Mouse (Mus musculus): Measurements from ENCODE around the gene Ptger3. TPM values are rescaled to one million over a fixed set of nuclear protein-coding genes. Genes with fewer than 3 reads are reported as not detected.
A peak's percentile ranks its signal among the peaks of the same experiment; 100 is the strongest.

Gene Ptger3
- total RNA-seq, 2 experiments from 2014 or later, result 6.7 to 6.9 TPM

GRCm38 (mm10) chr3:157579376-157579775 lies 12.7 kb downstream of the Ptger3 start:
- intact Hi-C loops (cut with DNase I), result no loop called here
- no peak for DNase-seq (ENCODE audit: low spot score in 2 of 2)

- no peak for DNase-seq (ENCODE audit: low spot score in 2 of 2)
- intact Hi-C loops (cut with DNase I), result no loop called here
These were observed 13.6 kb downstream of the Ptger3 start for GRCm38 (mm10) chr3:157580299-157580698.

- intact Hi-C loops (cut with DNase I), result no loop called here
- no peak for DNase-seq (ENCODE audit: low spot score in 2 of 2)
These were observed 15.1 kb downstream of the Ptger3 start for GRCm38 (mm10) chr3:157581755-157582154.

DNA sequence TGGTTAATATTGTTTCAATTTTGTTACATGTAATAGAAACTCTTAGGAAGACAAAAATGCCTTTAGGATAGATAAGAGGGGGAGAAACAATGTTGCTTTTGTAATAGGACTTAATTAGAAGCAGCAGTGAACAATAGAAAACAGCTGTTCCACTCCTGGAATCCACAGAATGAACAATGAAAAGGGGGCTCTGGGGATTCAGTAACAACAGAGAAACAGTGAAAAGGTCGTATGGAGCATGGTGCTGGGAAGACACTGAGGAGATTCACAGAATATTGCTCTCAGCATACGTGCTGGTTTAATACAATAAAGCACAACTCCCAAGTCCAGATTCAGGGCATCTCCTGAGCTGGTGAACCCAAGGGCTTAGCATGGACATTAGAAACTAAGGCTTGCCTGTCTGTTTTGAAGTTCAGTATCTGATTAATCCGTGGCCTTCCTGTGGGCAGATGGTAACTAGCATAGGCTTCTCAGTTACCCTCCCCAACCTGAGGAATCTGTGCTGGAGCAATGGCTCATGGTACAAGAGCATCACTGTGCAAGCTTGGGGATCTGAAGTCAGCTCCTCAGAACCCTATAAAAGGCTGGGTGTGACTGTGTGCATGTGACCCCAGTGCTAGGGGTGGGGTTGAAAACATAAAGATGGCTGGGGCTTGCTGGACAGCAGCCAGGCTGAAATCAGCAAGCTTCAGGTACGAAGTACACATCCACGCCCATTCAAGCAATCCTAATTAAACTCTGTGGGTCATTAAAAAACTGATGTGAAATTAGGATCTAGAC lies 16.1 kb downstream of the Ptger3 start:
- DNase-seq (ENCODE audit: low spot score in 2 of 2), result no peak
- intact Hi-C loops (cut with DNase I), result no loop called here

GRCm38 (mm10) chr3:157597837-157598379 lies 31.2 kb downstream of the Ptger3 start:
- intact Hi-C loops (cut with DNase I), result no loop called here
- peak in 1 of 2 experiments; percentile 10 for DNase-seq (ENCODE audit: low spot score in 2 of 2)

- intact Hi-C loops (cut with DNase I), result no loop called here
- peak in 1 of 2 experiments; percentile 18 for DNase-seq (ENCODE audit: low spot score in 2 of 2)
These were observed 38.2 kb downstream of the Ptger3 start for GRCm38 (mm10) chr3:157604684-157605410.

- intact Hi-C loops (cut with DNase I), result no loop called here
- DNase-seq (ENCODE audit: low spot score in 2 of 2), result no peak
These were observed 38.7 kb downstream of the Ptger3 start for GRCm38 (mm10) chr3:157605411-157605740.

DNA sequence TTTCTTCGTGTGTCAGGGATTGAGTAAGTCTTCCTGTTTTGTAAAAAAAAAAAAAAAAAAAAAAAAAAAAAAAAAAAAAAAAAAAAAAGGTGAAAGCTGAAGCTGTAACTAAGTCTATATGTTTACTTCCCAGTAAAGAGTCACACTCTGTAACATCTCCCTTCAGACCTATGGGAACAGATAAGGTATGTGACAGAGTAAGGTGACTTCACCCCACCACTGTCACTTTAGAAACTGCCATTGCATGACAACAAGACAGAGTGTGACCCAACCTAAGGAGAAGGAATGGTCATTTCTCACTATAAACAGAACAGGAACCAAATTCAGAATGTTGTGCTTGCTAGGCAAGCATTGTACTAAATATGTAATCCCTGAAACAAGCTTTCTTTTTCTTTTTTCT lies 46.9 kb downstream of the Ptger3 start:
- intact Hi-C loops (cut with DNase I), result no loop called here
- no peak for DNase-seq (ENCODE audit: low spot score in 2 of 2)

- intact Hi-C loops (cut with DNase I), result no loop called here
- DNase-seq (ENCODE audit: low spot score in 2 of 2), result peak; percentile 10 to 30
These were observed 50.3 kb downstream of the Ptger3 start for GRCm38 (mm10) chr3:157616949-157617348.

- no peak for DNase-seq (ENCODE audit: low spot score in 2 of 2)
- intact Hi-C loops (cut with DNase I), result no loop called here
These were observed 60.7 kb downstream of the Ptger3 start for GRCm38 (mm10) chr3:157627407-157627806.

DNA sequence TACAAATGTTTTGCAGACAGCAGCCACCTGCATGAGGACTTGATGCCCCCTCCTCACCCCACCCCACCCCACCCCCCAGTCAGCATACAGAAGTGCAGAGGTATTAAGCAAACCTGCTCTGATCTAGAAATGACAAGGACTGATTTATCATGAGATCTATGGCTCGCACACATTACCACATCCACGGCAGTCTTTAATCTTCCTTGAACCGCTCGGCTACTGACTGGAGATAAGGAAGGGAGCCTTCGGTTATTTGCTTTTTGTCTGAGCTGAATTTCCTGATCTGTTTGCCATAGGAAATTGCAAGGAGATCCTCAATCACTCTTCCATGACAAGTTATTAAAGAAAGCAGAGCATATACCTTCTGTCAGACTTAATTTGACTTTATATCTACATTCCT lies 64.0 kb downstream of the Ptger3 start:
- intact Hi-C loops (cut with DNase I), result no loop called here
- no peak for DNase-seq (ENCODE audit: low spot score in 2 of 2)

DNA sequence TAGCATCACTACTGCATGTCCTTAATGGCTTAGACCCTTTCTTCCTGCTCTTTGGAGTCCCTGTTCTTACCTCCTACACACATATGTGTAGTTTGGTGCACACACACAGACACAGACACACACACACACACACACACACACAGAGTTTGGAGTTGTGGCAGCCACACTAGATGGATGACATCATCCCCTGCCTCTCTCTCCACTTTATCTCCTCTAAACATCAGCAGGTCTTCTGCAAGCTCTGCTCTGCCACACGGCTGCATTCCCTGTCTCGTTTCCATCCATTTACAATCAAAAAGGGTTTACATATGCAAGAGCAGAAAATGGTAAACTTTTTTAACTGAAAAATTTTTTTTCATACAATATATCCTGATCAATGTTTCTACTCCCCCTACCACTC lies 64.7 kb downstream of the Ptger3 start:
- intact Hi-C loops (cut with DNase I), result no loop called here
- no peak for DNase-seq (ENCODE audit: low spot score in 2 of 2)

GRCm38 (mm10) chr3:157634431-157634830 lies 67.7 kb downstream of the Ptger3 start:
- DNase-seq (ENCODE audit: low spot score in 2 of 2), result no peak
- intact Hi-C loops (cut with DNase I), result no loop called here

- intact Hi-C loops (cut with DNase I), result no loop called here
These were observed 69.0 kb downstream of the Ptger3 start for GRCm38 (mm10) chr3:157635713-157636112.

DNA sequence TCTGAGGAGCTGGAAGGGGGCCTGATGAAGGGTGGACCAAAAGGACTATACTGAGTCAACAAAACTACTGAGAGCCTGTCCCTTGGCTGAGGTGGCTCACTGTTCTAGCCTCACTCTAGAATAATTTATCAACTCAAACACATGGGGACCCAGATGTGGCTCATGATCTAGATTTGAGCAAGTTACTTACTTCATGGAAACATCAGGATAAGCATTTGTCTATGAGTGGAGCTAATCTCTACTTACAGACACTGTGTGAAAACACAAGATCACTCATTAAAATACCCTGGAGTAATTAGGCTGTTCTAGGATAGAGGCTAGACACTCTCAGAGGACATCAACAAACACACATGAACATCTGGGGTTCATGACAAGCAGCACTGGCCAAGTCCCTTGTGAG lies 70.2 kb downstream of the Ptger3 start:
- intact Hi-C loops (cut with DNase I), result no loop called here
- DNase-seq (ENCODE audit: low spot score in 2 of 2), result no peak

More at GRCm38 (mm10) chr3:157635713-157636112, 69.0 kb downstream of the Ptger3 start:
- DNase-seq (ENCODE audit: low spot score in 2 of 2), result no peak

DNA sequence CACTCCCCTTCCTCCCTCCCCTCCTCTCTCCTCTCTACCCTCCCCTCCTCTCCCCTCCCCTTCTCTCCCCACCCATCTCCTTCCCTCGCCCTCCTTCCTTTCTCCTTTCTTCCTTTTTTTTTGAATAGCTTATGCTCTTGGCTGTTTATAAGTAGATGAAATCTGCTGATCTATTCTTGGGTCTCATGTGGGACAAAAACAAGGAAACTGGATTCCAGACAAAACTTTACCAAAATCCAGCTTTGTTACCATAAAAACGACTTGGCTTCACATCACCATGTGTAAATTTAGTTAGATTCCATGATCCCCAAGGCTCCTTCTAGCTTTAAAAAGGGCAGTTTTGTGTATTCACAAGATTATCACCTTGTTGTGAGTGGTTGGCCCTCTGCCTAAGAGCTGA lies 70.6 kb downstream of the Ptger3 start:
- intact Hi-C loops (cut with DNase I), result no loop called here
- no peak for DNase-seq (ENCODE audit: low spot score in 2 of 2)

DNA sequence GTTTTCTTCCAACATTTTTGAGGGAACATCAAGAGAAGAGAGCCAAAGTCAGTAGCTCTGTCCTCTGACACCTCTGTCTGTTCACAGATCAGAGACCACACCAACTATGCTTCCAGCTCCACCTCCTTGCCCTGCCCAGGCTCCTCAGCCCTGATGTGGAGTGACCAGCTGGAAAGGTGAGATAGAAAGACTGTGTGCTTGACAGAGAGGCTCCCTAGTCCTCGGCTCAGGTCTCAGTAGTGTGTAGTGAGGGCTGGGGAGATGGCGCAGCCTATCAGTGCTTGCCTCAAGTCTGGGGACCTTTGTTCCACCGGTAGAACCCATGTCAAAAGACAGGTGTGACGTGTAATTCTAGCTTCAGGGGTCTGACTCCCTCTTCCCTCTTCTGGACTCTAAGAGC lies 74.9 kb downstream of the Ptger3 start:
- DNase-seq (ENCODE audit: low spot score in 2 of 2), result no peak
- intact Hi-C loops (cut with DNase I), result no loop called here

GRCm38 (mm10) chr3:157661622-157662021 lies 94.9 kb downstream of the Ptger3 start:
- intact Hi-C loops (cut with DNase I), result no loop called here
- no peak for DNase-seq (ENCODE audit: low spot score in 2 of 2)

DNA sequence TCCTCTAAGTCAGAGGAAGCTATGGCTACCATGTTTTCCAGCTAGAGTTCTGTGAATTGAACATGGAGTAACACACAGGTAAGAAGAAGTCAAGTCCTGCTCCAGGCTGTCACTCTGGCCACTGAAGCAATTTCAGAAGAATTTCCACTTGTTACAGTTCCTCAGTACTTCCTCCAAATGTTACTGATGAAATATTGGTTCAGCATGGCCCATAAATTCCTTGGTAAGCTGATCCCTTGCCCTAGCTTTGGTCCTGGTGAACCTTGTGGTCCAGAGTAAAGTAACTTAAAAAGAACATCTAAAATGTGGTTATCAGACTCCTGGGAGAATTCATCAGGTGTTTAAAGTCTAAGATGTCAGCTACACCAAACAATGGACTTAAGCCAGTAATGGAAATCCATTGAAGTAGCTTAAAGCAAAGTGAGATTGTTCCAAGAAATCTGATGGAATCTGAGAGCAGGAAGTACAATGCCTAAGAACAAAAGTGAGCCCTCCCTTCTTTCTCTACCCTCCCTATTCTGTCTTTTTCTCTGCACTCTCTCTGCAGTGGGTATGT lies 97.9 kb downstream of the Ptger3 start:
- intact Hi-C loops (cut with DNase I), result no loop called here
- no peak for DNase-seq (ENCODE audit: low spot score in 2 of 2)

DNA sequence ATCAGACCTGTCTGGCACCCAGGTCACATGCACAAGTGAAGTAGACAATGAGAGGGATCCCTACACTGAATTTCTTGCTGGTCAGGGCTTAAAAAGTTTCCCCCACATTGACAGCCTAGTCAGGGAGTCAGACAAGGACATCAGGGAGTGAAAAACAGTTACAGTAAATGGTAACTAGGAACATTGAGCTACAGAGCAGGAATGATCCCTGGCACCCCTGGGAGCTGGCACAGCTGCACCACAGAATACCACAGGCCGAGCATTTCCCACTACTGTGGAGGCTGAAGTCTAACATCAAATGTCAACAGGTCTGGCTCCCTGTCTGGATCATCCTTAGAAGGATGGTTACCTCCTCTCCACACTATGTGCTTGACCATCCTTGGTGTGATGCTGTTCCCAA lies 98.8 kb downstream of the Ptger3 start:
- DNase-seq (ENCODE audit: low spot score in 2 of 2), result no peak
- intact Hi-C loops (cut with DNase I), result no loop called here
